Mouse (Mus musculus) embryonic facial prominence, embryonic 15.5 days (tissue): ENCODE measurements around the gene Aars2. TPM values are rescaled to one million over a fixed set of nuclear protein-coding genes. Genes with fewer than 3 reads are reported as not detected.

Experiments used
- ATAC-seq: fragments of 200-750 bp; cut with Nextera tagmentation; 2 replicates; pipeline ENCODE4 v1.8.0; 2017; ENCODE audit warnings: low read depth, moderate TSS enrichment; ENCODE audit not compliant: insufficient number of reproducible peaks, low FRiP score, low TSS enrichment
- H3K27ac ChIP-seq: fragments of 300-500 bp; sonication (generic); replicated peaks from 2 replicates; pipeline ENCODE4 v1.5.1; 2015; ENCODE audit warnings: mild to moderate bottlenecking, inconsistent platforms
- H3K27me3 ChIP-seq: fragments of 300-500 bp; sonication (generic); 2 replicates; pipeline ENCODE4 v1.6.1; 2015; ENCODE audit warnings: inconsistent platforms
- H3K36me3 ChIP-seq: fragments of 300-500 bp; sonication (generic); 2 replicates; pipeline ENCODE4 v1.6.1; 2015; ENCODE audit warnings: mild to moderate bottlenecking, inconsistent platforms
- H3K4me1 ChIP-seq: fragments of 300-500 bp; sonication (generic); 2 replicates; pipeline ENCODE4 v1.6.1; 2015; ENCODE audit warnings: inconsistent platforms
- H3K4me2 ChIP-seq: fragments of 300-500 bp; sonication (generic); replicated peaks from 2 replicates; pipeline ENCODE4 v1.6.1; 2015; ENCODE audit warnings: mild to moderate bottlenecking, inconsistent platforms
- H3K4me3 ChIP-seq: fragments of 300-500 bp; sonication (generic); replicated peaks from 2 replicates; pipeline ENCODE4 v1.5.1; 2015; ENCODE audit warnings: mild to moderate bottlenecking, inconsistent platforms
- H3K9ac ChIP-seq: fragments of 300-500 bp; sonication (generic); 2 replicates; pipeline ENCODE4 v1.6.1; 2015; ENCODE audit warnings: inconsistent platforms
- H3K9me3 ChIP-seq: fragments of 300-500 bp; sonication (generic); replicated peaks from 2 replicates; pipeline ENCODE4 v1.6.1; 2016; ENCODE audit warnings: inconsistent platforms
- WGBS: fragments of 180-500 bp; shearing (Covaris S2); methylation state at CpG from one replicate; pipeline ENCODE4 v1.1.7; 2015; 5-methylcytosine and 5-hydroxymethylcytosine counted together
- polyA plus RNA-seq: library from polyadenylated mRNA; unstranded; fragments of >200 nt; fragmentation: Nextera tagmentation; extraction: Ambion mirVana; gene quantifications from 2 replicates; pipeline ENCODE4 v1.2.1, GENCODE M21; 2015

Aars2 gene
- polyA plus RNA-seq, 1 experiment from 2014 or later, result 15.8 TPM

DNA sequence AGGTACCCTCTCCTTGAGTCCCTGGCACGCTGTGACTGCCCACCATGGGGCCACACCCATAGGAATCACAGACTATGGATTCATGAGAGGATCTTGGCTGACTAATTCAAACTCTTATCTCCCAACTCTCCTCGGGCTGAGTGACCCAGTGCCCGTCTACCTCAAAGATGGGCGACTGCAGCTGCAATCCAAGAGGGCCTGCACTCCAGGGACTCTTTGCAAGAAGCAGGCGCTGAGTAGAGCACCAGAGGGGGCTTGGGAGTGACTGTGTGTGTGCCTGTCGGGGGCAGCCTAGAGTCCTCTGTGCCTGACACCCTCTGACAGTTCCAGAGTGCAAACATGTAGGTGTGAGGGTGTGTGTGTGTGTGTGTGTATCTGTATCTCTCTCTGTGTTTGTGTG, 35.5 kb downstream of the Aars2 start:
- WGBS, result 31% methylated on average over 6 of the region's 6 CpGs
- Histone ChIP-seq H3K36me3 (no peaks in the 10 kb centered on the region), H3K27me3 (peaks cover 72% of the 10 kb centered on the region), H3K4me2 (no peak overlapping the region), H3K27ac (no peak overlapping the region), H3K9me3 (no peaks in the 10 kb centered on the region), H3K4me3 (no peak overlapping the region), H3K4me1 (peaks cover 22% of the 10 kb centered on the region), H3K9ac (no peak overlapping the region)
- ATAC-seq, result no peak

DNA sequence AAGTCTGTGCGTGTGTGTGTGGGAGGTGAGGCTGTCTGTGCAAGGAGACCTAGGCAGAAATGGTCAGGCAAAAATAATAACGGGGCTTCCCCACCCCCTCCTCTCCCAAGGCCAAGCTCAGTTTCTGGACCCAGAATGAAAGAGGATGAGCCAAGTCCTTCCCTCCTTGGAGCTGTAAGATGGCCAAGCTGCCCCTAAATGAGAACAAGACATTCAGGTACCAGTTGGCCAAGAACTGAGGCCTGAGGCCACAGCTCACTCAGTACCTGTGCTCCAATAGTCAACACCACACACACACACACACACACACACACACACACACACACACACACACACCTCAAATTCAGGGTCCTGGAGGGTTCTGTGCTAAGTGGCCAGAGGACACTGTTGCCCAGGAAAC, 36.1 kb downstream of the Aars2 start:
- H3K9me3 ChIP-seq, result no peaks in the 10 kb centered on the region
- no peak overlapping the region for H3K9ac ChIP-seq
- H3K4me2 ChIP-seq, result no peak overlapping the region
- no peak overlapping the region for H3K27ac ChIP-seq
- WGBS, result 74% methylated on average over 2 of the region's 2 CpGs
- peaks cover 78% of the 10 kb centered on the region for H3K27me3 ChIP-seq
- ATAC-seq, result no peak
- H3K36me3 ChIP-seq, result no peaks in the 10 kb centered on the region
- peaks cover 22% of the 10 kb centered on the region for H3K4me1 ChIP-seq
- no peak overlapping the region for H3K4me3 ChIP-seq

GRCm38 (mm10) chr17:45543115-45543514, 36.5 kb downstream of the Aars2 start:
- WGBS, result 43% methylated on average over 1 of the region's 1 CpGs
- Histone ChIP-seq H3K4me1 (peaks cover 22% of the 10 kb centered on the region), H3K27ac (no peak overlapping the region), H3K27me3 (peaks cover 78% of the 10 kb centered on the region), H3K9ac (no peak overlapping the region), H3K4me2 (no peak overlapping the region), H3K36me3 (no peaks in the 10 kb centered on the region), H3K9me3 (no peaks in the 10 kb centered on the region), H3K4me3 (no peak overlapping the region)
- no peak for ATAC-seq

- peak overlapping the region; percentile 17; the same call in 1 of the 2 replicates for H3K4me3 ChIP-seq
- 21% methylated on average over 24 of the region's 24 CpGs for WGBS
These were observed 37.6 kb downstream of the Aars2 start for GRCm38 (mm10) chr17:45544001-45544872.

GRCm38 (mm10) chr17:45544873-45545277, 38.2 kb downstream of the Aars2 start:
- peaks cover 63% of the 10 kb centered on the region for H3K27me3 ChIP-seq
- peak overlapping the region; percentile 17 for H3K4me3 ChIP-seq
- no peak overlapping the region for H3K9ac ChIP-seq
- H3K36me3 ChIP-seq, result no peaks in the 10 kb centered on the region
- 34% methylated on average over 46 of the region's 46 CpGs for WGBS
- no peak overlapping the region for H3K27ac ChIP-seq
- peaks cover 30% of the 10 kb centered on the region for H3K4me1 ChIP-seq
- H3K4me2 ChIP-seq, result peak overlapping the region; percentile 37; the same call in 1 of the 2 replicates
- no peak for ATAC-seq
- H3K9me3 ChIP-seq, result no peaks in the 10 kb centered on the region

More at GRCm38 (mm10) chr17:45544001-45544872, 37.6 kb downstream of the Aars2 start:
- H3K36me3 ChIP-seq, result no peaks in the 10 kb centered on the region
- peaks cover 27% of the 10 kb centered on the region for H3K4me1 ChIP-seq
- no peak overlapping the region for H3K27ac ChIP-seq
- H3K9ac ChIP-seq, result no peak overlapping the region
- peak; percentile 35; the same call in 1 of the 2 replicates for ATAC-seq
- H3K4me2 ChIP-seq, result 0 out of 2 replicates have a peak overlapping the region, but pooled peaks have one; percentile 37
- no peaks in the 10 kb centered on the region for H3K9me3 ChIP-seq
- H3K27me3 ChIP-seq, result peaks cover 69% of the 10 kb centered on the region

DNA sequence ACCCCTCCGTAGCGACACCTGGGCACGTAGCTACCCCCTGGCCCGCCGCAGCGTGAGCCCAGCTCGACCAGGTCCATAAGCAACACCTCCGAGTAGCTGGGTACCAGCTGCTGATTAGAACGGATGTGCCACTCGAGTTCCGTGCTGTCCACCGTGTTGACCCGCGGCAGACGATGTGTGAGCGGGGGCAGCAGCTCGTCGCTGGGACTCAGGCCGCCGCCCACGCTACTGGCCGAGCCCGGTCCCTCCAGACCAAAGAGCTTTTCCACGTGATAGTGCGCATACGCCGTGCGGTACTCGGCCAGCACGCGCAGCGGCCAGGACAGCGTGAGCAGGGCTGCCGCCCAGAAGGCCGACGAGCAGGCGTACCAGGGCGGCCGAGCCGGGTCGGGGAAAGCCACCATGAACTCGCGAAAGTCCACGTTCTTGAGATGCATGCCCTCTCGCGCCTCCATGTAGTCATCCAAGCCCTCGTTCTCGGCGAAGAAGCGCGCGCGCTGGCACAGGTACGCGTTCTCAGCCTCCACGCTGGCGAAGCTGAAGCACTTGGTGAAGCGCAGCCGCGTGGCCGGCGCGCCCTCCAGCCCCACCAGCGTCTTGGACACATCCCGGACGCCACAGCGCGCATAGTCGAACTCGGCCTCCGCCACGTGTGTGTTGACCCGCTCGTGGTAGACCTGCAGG, 38.8 kb downstream of the Aars2 start:
- H3K27me3 ChIP-seq, result peaks cover 63% of the 10 kb centered on the region
- no peak for ATAC-seq
- H3K27ac ChIP-seq, result no peak overlapping the region
- no peaks in the 10 kb centered on the region for H3K9me3 ChIP-seq
- 31% methylated on average over 74 of the region's 74 CpGs for WGBS
- H3K4me3 ChIP-seq, result peak overlapping the region; percentile 17
- H3K9ac ChIP-seq, result no peak overlapping the region
- H3K36me3 ChIP-seq, result no peaks in the 10 kb centered on the region
- peak overlapping the region; percentile 37; the same call in 1 of the 2 replicates for H3K4me2 ChIP-seq
- H3K4me1 ChIP-seq, result peaks cover 31% of the 10 kb centered on the region

GRCm38 (mm10) chr17:45546941-45547340, 40.3 kb downstream of the Aars2 start:
- ATAC-seq, result no peak
- no peaks in the 10 kb centered on the region for H3K36me3 ChIP-seq
- peaks cover 31% of the 10 kb centered on the region for H3K4me1 ChIP-seq
- WGBS, result 75% methylated on average over 16 of the region's 16 CpGs
- H3K27ac ChIP-seq, result no peak overlapping the region
- peaks cover 64% of the 10 kb centered on the region for H3K27me3 ChIP-seq
- no peak overlapping the region for H3K4me2 ChIP-seq
- no peak overlapping the region for H3K4me3 ChIP-seq
- no peak overlapping the region for H3K9ac ChIP-seq
- no peaks in the 10 kb centered on the region for H3K9me3 ChIP-seq

- Histone ChIP-seq H3K9ac (no peak overlapping the region), H3K36me3 (no peaks in the 10 kb centered on the region), H3K27me3 (peaks cover 62% of the 10 kb centered on the region), H3K9me3 (no peaks in the 10 kb centered on the region), H3K4me1 (peaks cover 31% of the 10 kb centered on the region), H3K27ac (no peak overlapping the region), H3K4me3 (no peak overlapping the region), H3K4me2 (no peak overlapping the region)
- no peak for ATAC-seq
- 83% methylated on average over 5 of the region's 5 CpGs for WGBS
These were observed 41.0 kb downstream of the Aars2 start for GRCm38 (mm10) chr17:45547461-45548190.

- Histone ChIP-seq H3K36me3 (no peaks in the 10 kb centered on the region), H3K4me1 (peaks cover 28% of the 10 kb centered on the region), H3K4me3 (peak overlapping the region; percentile 62), H3K27me3 (peaks cover 60% of the 10 kb centered on the region), H3K9me3 (no peaks in the 10 kb centered on the region), H3K27ac (no peak overlapping the region; the same call in 1 of the 2 replicates), H3K9ac (peak overlapping the region; percentile 37), H3K4me2 (peak overlapping the region; percentile 92)
- ATAC-seq, result no peak; the same call in 1 of the 2 replicates
- WGBS, result 4% methylated on average over 52 of the region's 68 CpGs
These were observed 42.2 kb downstream of the Aars2 start for GRCm38 (mm10) chr17:45548541-45549512.

DNA sequence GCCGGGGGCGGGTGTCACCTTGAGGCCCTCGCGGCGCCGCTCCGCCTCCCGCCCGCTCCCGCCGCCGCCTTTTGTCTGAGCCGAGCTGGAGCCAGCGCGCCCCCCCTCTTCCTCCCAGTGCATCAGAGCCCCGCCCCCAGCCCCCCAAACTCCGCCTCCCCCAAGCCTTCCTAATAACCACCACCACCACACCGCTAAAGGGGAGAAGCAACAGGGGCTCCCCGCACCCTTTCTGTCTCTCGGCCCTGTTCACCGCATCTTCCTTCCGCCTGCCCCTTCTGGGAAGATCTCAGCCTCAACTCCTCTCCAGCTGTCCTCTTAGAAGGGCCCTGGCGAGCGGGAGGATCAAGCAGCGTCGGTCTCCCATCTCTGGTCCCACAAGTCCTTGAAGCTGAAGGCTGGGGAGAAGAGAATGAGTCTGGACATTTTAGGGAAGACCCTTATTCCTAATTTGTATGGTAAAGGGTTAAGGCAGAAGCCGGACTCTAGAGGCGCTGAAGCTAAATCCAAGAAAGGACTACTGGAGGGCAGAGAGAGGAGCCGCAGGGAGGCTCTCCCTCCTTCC, 43.1 kb downstream of the Aars2 start, which contains the start of gene Tmem151b:
TSS of gene Tmem151b (minus strand) at position 61 of the 565 bp plus-strand sequence.
- ATAC-seq, result peak; percentile 43; the same call in 1 of the 2 replicates
- H3K9ac ChIP-seq, result peak within 1 kb of the TSS; percentile 37
- H3K27ac ChIP-seq, result no peak within 1 kb of the TSS; the same call in 1 of the 2 replicates
- 0% methylated on average over 13 of the region's 29 CpGs for WGBS
- H3K9me3 ChIP-seq, result no peaks in the 10 kb centered on the region
- H3K4me1 ChIP-seq, result peaks cover 22% of the 10 kb centered on the region
- H3K36me3 ChIP-seq, result no peaks in the 10 kb centered on the region
- peaks cover 53% of the 10 kb centered on the region for H3K27me3 ChIP-seq
- peak within 1 kb of the TSS; percentile 92 for H3K4me2 ChIP-seq
- peak within 1 kb of the TSS; percentile 62 for H3K4me3 ChIP-seq
